Mouse (Mus musculus): ENCODE data around the gene Klhdc1. TPM values are rescaled to one million over a fixed set of nuclear protein-coding genes. Genes with fewer than 3 reads are reported as not detected.

Gene Klhdc1
- 3.9 and 6.5 TPM in 2 replicates for total RNA-seq (2014; rRNA removed)
- 15.0 and 23.6 TPM in 2 replicates for polyA plus RNA-seq (2015; fragmentation: Nextera tagmentation; extraction: Ambion mirVana)

- ATAC-seq (no peak), DNase-seq (ENCODE audit: low spot score) (peak; percentile 2)
- no peaks in the 10 kb centered on the region for H3K27me3 ChIP-seq (ENCODE audit: insufficient read depth, low read length)
- H3K4me3 ChIP-seq (ENCODE audit: low read length) = peak within 1 kb of the TSS; percentile 79
- peaks cover 4% of the 10 kb centered on the region; the same call in 1 of the 2 replicates for H3K4me1 ChIP-seq (ENCODE audit: insufficient read depth, low read length)
- peak within 1 kb of the TSS; percentile 76 for H3K9ac ChIP-seq (replicated peaks; ENCODE audit: low read length)
- WGBS = 56% methylated on average over 6 of the region's 6 CpGs
- no peaks in the 10 kb centered on the region for H3K9me3 ChIP-seq (ENCODE audit: low read length)
- peak within 1 kb of the TSS; percentile 82 for H3K4me2 ChIP-seq (ENCODE audit: low read depth, low read length)
- TF ChIP-seq CTCF (IDR thresholded peaks at IDR 0.05; ENCODE audit: low read depth) = no peak
- H3K36me3 ChIP-seq (ENCODE audit: insufficient read depth, low read length) = no peaks in the 10 kb centered on the region
- peak within 1 kb of the TSS; percentile 86 for H3K27ac ChIP-seq
Observed at GRCm38 (mm10) chr12:69240876-69241275, at the start of gene Klhdc1. Klhdc1 (plus strand) TSS chr12:69241176.

- Histone ChIP-seq H3K9ac (replicated peaks; ENCODE audit: low read length) (no peak overlapping the region), H3K9me3 (ENCODE audit: low read length) (no peaks in the 10 kb centered on the region), H3K27me3 (ENCODE audit: insufficient read depth, low read length) (no peaks in the 10 kb centered on the region), H3K36me3 (ENCODE audit: insufficient read depth, low read length) (peaks cover 4% of the 10 kb centered on the region; the same call in 1 of the 2 replicates), H3K4me2 (ENCODE audit: low read depth, low read length) (no peak overlapping the region), H3K4me3 (ENCODE audit: low read length) (no peak overlapping the region), H3K27ac (no peak overlapping the region), H3K4me1 (ENCODE audit: insufficient read depth, low read length) (no peaks in the 10 kb centered on the region; the same call in 1 of the 2 replicates)
- 95% methylated on average over 5 of the region's 5 CpGs for WGBS
- no peak for TF ChIP-seq CTCF (IDR thresholded peaks at IDR 0.05; ENCODE audit: low read depth)
- no peak for ATAC-seq
- no peak for DNase-seq (ENCODE audit: low spot score)
Observed at GRCm38 (mm10) chr12:69191396-69191795, 49.6 kb upstream of the Klhdc1 start.

- no peak for ATAC-seq
- H3K4me3 ChIP-seq (ENCODE audit: low read length) = no peak overlapping the region
- TF ChIP-seq CTCF (IDR thresholded peaks at IDR 0.05; ENCODE audit: low read depth) = no peak
Observed at GRCm38 (mm10) chr12:69192637-69193036, 48.3 kb upstream of the Klhdc1 start.

GRCm38 (mm10) chr12:69196444-69197377 lies 44.3 kb upstream of the Klhdc1 start, which contains the start of gene Gm49383:
Gm49383 (minus strand) TSS chr12:69197104.
- DNase-seq (ENCODE audit: low spot score) (peak; percentile 93), ATAC-seq (peak; percentile 80)
- under 1% methylated on average over 75 of the region's 75 CpGs for WGBS
- Histone ChIP-seq H3K4me1 (ENCODE audit: insufficient read depth, low read length) (peaks cover 10% of the 10 kb centered on the region; the same call in 1 of the 2 replicates), H3K9ac (replicated peaks; ENCODE audit: low read length) (peak within 1 kb of the TSS; percentile 92), H3K9me3 (ENCODE audit: low read length) (no peaks in the 10 kb centered on the region), H3K27ac (peak within 1 kb of the TSS; percentile 92), H3K27me3 (ENCODE audit: insufficient read depth, low read length) (no peaks in the 10 kb centered on the region), H3K4me2 (ENCODE audit: low read depth, low read length) (peak within 1 kb of the TSS; percentile 67), H3K4me3 (ENCODE audit: low read length) (peak within 1 kb of the TSS; percentile 95), H3K36me3 (ENCODE audit: insufficient read depth, low read length) (no peaks in the 10 kb centered on the region)
- no peak for TF ChIP-seq CTCF (IDR thresholded peaks at IDR 0.05; ENCODE audit: low read depth)

More at GRCm38 (mm10) chr12:69192637-69193036, 48.3 kb upstream of the Klhdc1 start:
- H3K9ac ChIP-seq (replicated peaks; ENCODE audit: low read length) = no peak overlapping the region
- no peaks in the 10 kb centered on the region; the same call in 1 of the 2 replicates for H3K4me1 ChIP-seq (ENCODE audit: insufficient read depth, low read length)
- no peaks in the 10 kb centered on the region for H3K9me3 ChIP-seq (ENCODE audit: low read length)
- DNase-seq (ENCODE audit: low spot score) = no peak
- H3K4me2 ChIP-seq (ENCODE audit: low read depth, low read length) = no peak overlapping the region
- WGBS = 97% methylated on average over 2 of the region's 2 CpGs
- no peaks in the 10 kb centered on the region for H3K27me3 ChIP-seq (ENCODE audit: insufficient read depth, low read length)
- H3K27ac ChIP-seq = no peak overlapping the region
- H3K36me3 ChIP-seq (ENCODE audit: insufficient read depth, low read length) = peaks cover 4% of the 10 kb centered on the region; the same call in 1 of the 2 replicates

- under 1% methylated on average over 80 of the region's 94 CpGs for WGBS
Observed at GRCm38 (mm10) chr12:69197378-69198163, 43.4 kb upstream of the Klhdc1 start.

GRCm38 (mm10) chr12:69198164-69198535 lies 42.8 kb upstream of the Klhdc1 start, which contains the start of gene Dnaaf2:
Dnaaf2 (minus strand) TSS chr12:69198429.
- TF ChIP-seq CTCF (IDR thresholded peaks at IDR 0.05; ENCODE audit: low read depth) = no peak

More at GRCm38 (mm10) chr12:69197378-69198163, 43.4 kb upstream of the Klhdc1 start:
- peak overlapping the region; percentile 67 for H3K4me2 ChIP-seq (ENCODE audit: low read depth, low read length)
- H3K36me3 ChIP-seq (ENCODE audit: insufficient read depth, low read length) = 0 out of 2 replicates have a peak, but pooled peaks cover 3% of the 10 kb centered on the region
- H3K27ac ChIP-seq = peak overlapping the region; percentile 92
- ATAC-seq = peak; percentile 80
- DNase-seq (ENCODE audit: low spot score) = peak; percentile 57
- H3K9ac ChIP-seq (replicated peaks; ENCODE audit: low read length) = peak overlapping the region; percentile 92
- H3K4me3 ChIP-seq (ENCODE audit: low read length) = peak overlapping the region; percentile 95
- H3K9me3 ChIP-seq (ENCODE audit: low read length) = no peaks in the 10 kb centered on the region
- peaks cover 10% of the 10 kb centered on the region; the same call in 1 of the 2 replicates for H3K4me1 ChIP-seq (ENCODE audit: insufficient read depth, low read length)
- TF ChIP-seq CTCF (IDR thresholded peaks at IDR 0.05; ENCODE audit: low read depth) = no peak; the same call in 1 of the 2 replicates
- no peaks in the 10 kb centered on the region for H3K27me3 ChIP-seq (ENCODE audit: insufficient read depth, low read length)

More at GRCm38 (mm10) chr12:69198164-69198535, 42.8 kb upstream of the Klhdc1 start, which contains the start of gene Dnaaf2:
- under 1% methylated on average over 18 of the region's 18 CpGs for WGBS
- 0 out of 2 replicates have a peak, but pooled peaks cover 3% of the 10 kb centered on the region for H3K36me3 ChIP-seq (ENCODE audit: insufficient read depth, low read length)
- peak; percentile 49 for ATAC-seq
- no peaks in the 10 kb centered on the region for H3K9me3 ChIP-seq (ENCODE audit: low read length)
- H3K27me3 ChIP-seq (ENCODE audit: insufficient read depth, low read length) = no peaks in the 10 kb centered on the region
- peak within 1 kb of the TSS; percentile 92 for H3K27ac ChIP-seq
- H3K4me3 ChIP-seq (ENCODE audit: low read length) = peak within 1 kb of the TSS; percentile 95
- peak; percentile 80 for DNase-seq (ENCODE audit: low spot score)
- H3K4me2 ChIP-seq (ENCODE audit: low read depth, low read length) = peak within 1 kb of the TSS; percentile 67
- H3K4me1 ChIP-seq (ENCODE audit: insufficient read depth, low read length) = peaks cover 10% of the 10 kb centered on the region; the same call in 1 of the 2 replicates
- peak within 1 kb of the TSS; percentile 92 for H3K9ac ChIP-seq (replicated peaks; ENCODE audit: low read length)
